Mouse (Mus musculus): ENCODE measurements at regions not wholly inside any gene's neighbourhood (a gene's known extent, or its start where the extent isn't known, plus 50 kb on each side); places are given as distances from the start of the nearest gene placed in this dataset.
A peak's percentile ranks its signal among the peaks of the same experiment; 100 is the strongest.

- H3K27me3 ChIP-seq (ENCODE audit: control insufficient read depth, insufficient read depth, low read length): no peaks in the 10 kb centered on the region
- H3K4me2 ChIP-seq (replicated peaks; ENCODE audit: low read depth, low read length): no peak overlapping the region
- H3K36me3 ChIP-seq (ENCODE audit: control insufficient read depth, insufficient read depth, low read length): no peaks in the 10 kb centered on the region
- no peak overlapping the region for H3K9ac ChIP-seq (ENCODE audit: low read depth, low read length)
- H3K4me3 ChIP-seq (ENCODE audit: low read length): no peak overlapping the region
- no peak overlapping the region for H3K27ac ChIP-seq (ENCODE audit: low read depth, low read length)
- ATAC-seq (ENCODE audit: low FRiP score, low TSS enrichment): 0 out of 2 replicates have a peak, but pooled peaks have one; percentile 49
- no peaks in the 10 kb centered on the region for H3K9me3 ChIP-seq (ENCODE audit: control insufficient read depth, low read length)
- no peaks in the 10 kb centered on the region for H3K4me1 ChIP-seq (ENCODE audit: control insufficient read depth, insufficient read depth, low read length)
- WGBS: 88% methylated on average over 11 of the region's 11 CpGs
Observed at GRCm38 (mm10) chr6:24384193-24384888, 130.5 kb downstream of the Iqub start.

- no peak for ATAC-seq (ENCODE audit: low FRiP score, low TSS enrichment)
- Histone ChIP-seq H3K9me3 (ENCODE audit: control insufficient read depth, low read length) (no peaks in the 10 kb centered on the region), H3K27me3 (ENCODE audit: control insufficient read depth, insufficient read depth, low read length) (no peaks in the 10 kb centered on the region), H3K9ac (ENCODE audit: low read depth, low read length) (no peak overlapping the region), H3K36me3 (ENCODE audit: control insufficient read depth, insufficient read depth, low read length) (no peaks in the 10 kb centered on the region), H3K4me1 (ENCODE audit: control insufficient read depth, insufficient read depth, low read length) (no peaks in the 10 kb centered on the region), H3K4me2 (replicated peaks; ENCODE audit: low read depth, low read length) (no peak overlapping the region), H3K4me3 (ENCODE audit: low read length) (no peak overlapping the region), H3K27ac (ENCODE audit: low read depth, low read length) (no peak overlapping the region)
- 40% methylated on average over 2 of the region's 2 CpGs for WGBS
Observed at GRCm38 (mm10) chr6:24379859-24380258, 135.0 kb downstream of the Iqub start.

GRCm38 (mm10) chr6:24376728-24377127 lies 138.1 kb downstream of the Iqub start:
- Histone ChIP-seq H3K4me2 (replicated peaks; ENCODE audit: low read depth, low read length) (no peak overlapping the region), H3K27ac (ENCODE audit: low read depth, low read length) (no peak overlapping the region), H3K36me3 (ENCODE audit: control insufficient read depth, insufficient read depth, low read length) (no peaks in the 10 kb centered on the region), H3K27me3 (ENCODE audit: control insufficient read depth, insufficient read depth, low read length) (no peaks in the 10 kb centered on the region), H3K9me3 (ENCODE audit: control insufficient read depth, low read length) (no peaks in the 10 kb centered on the region), H3K4me1 (ENCODE audit: control insufficient read depth, insufficient read depth, low read length) (no peaks in the 10 kb centered on the region; the same call in 1 of the 2 replicates), H3K9ac (ENCODE audit: low read depth, low read length) (no peak overlapping the region), H3K4me3 (ENCODE audit: low read length) (no peak overlapping the region)
- 91% methylated on average over 4 of the region's 4 CpGs for WGBS
- no peak for ATAC-seq (ENCODE audit: low FRiP score, low TSS enrichment)

- H3K27me3 ChIP-seq (ENCODE audit: control insufficient read depth, insufficient read depth, low read length): no peaks in the 10 kb centered on the region
- no peaks in the 10 kb centered on the region for H3K9me3 ChIP-seq (ENCODE audit: control insufficient read depth, low read length)
- 84% methylated on average over 6 of the region's 6 CpGs for WGBS
- H3K4me3 ChIP-seq (ENCODE audit: low read length): no peak overlapping the region
- no peak overlapping the region for H3K27ac ChIP-seq (ENCODE audit: low read depth, low read length)
- no peaks in the 10 kb centered on the region; the same call in 1 of the 2 replicates for H3K4me1 ChIP-seq (ENCODE audit: control insufficient read depth, insufficient read depth, low read length)
- H3K36me3 ChIP-seq (ENCODE audit: control insufficient read depth, insufficient read depth, low read length): no peaks in the 10 kb centered on the region
- no peak overlapping the region for H3K4me2 ChIP-seq (replicated peaks; ENCODE audit: low read depth, low read length)
- ATAC-seq (ENCODE audit: low FRiP score, low TSS enrichment): no peak
- no peak overlapping the region for H3K9ac ChIP-seq (ENCODE audit: low read depth, low read length)
Observed at GRCm38 (mm10) chr6:24373161-24373560, 141.7 kb downstream of the Iqub start.

GRCm38 (mm10) chr6:24371680-24372079 lies 143.2 kb downstream of the Iqub start:
- H3K4me3 ChIP-seq (ENCODE audit: low read length): no peak overlapping the region
- no peak overlapping the region for H3K4me2 ChIP-seq (replicated peaks; ENCODE audit: low read depth, low read length)
- H3K9ac ChIP-seq (ENCODE audit: low read depth, low read length): no peak overlapping the region
- no peak for ATAC-seq (ENCODE audit: low FRiP score, low TSS enrichment)
- WGBS: 63% methylated on average over 1 of the region's 1 CpGs
- no peak overlapping the region for H3K27ac ChIP-seq (ENCODE audit: low read depth, low read length)
- H3K27me3 ChIP-seq (ENCODE audit: control insufficient read depth, insufficient read depth, low read length): no peaks in the 10 kb centered on the region
- H3K36me3 ChIP-seq (ENCODE audit: control insufficient read depth, insufficient read depth, low read length): no peaks in the 10 kb centered on the region
- H3K4me1 ChIP-seq (ENCODE audit: control insufficient read depth, insufficient read depth, low read length): no peaks in the 10 kb centered on the region; the same call in 1 of the 2 replicates
- H3K9me3 ChIP-seq (ENCODE audit: control insufficient read depth, low read length): no peaks in the 10 kb centered on the region

- H3K9ac ChIP-seq (ENCODE audit: low read depth, low read length): no peak overlapping the region
- no peak overlapping the region for H3K4me3 ChIP-seq (ENCODE audit: low read length)
- WGBS: 19% methylated on average over 5 of the region's 5 CpGs
- ATAC-seq (ENCODE audit: low FRiP score, low TSS enrichment): peak; percentile 72; the same call in 1 of the 2 replicates
- H3K27ac ChIP-seq (ENCODE audit: low read depth, low read length): no peak overlapping the region
- H3K9me3 ChIP-seq (ENCODE audit: control insufficient read depth, low read length): no peaks in the 10 kb centered on the region
- H3K4me2 ChIP-seq (replicated peaks; ENCODE audit: low read depth, low read length): no peak overlapping the region
- H3K27me3 ChIP-seq (ENCODE audit: control insufficient read depth, insufficient read depth, low read length): no peaks in the 10 kb centered on the region
- H3K4me1 ChIP-seq (ENCODE audit: control insufficient read depth, insufficient read depth, low read length): peaks cover 5% of the 10 kb centered on the region; the same call in 1 of the 2 replicates
- H3K36me3 ChIP-seq (ENCODE audit: control insufficient read depth, insufficient read depth, low read length): no peaks in the 10 kb centered on the region
Observed at GRCm38 (mm10) chr6:24350882-24351281, 164.0 kb downstream of the Iqub start.

GRCm38 (mm10) chr6:24348481-24349062 lies 166.3 kb downstream of the Iqub start:
- Histone ChIP-seq H3K9me3 (ENCODE audit: control insufficient read depth, low read length) (no peaks in the 10 kb centered on the region), H3K36me3 (ENCODE audit: control insufficient read depth, insufficient read depth, low read length) (no peaks in the 10 kb centered on the region), H3K4me3 (ENCODE audit: low read length) (no peak overlapping the region), H3K4me1 (ENCODE audit: control insufficient read depth, insufficient read depth, low read length) (peaks cover 5% of the 10 kb centered on the region; the same call in 1 of the 2 replicates), H3K27ac (ENCODE audit: low read depth, low read length) (peak overlapping the region; percentile 34), H3K27me3 (ENCODE audit: control insufficient read depth, insufficient read depth, low read length) (no peaks in the 10 kb centered on the region), H3K9ac (ENCODE audit: low read depth, low read length) (no peak overlapping the region), H3K4me2 (replicated peaks; ENCODE audit: low read depth, low read length) (peak overlapping the region; percentile 21)
- no peak for ATAC-seq (ENCODE audit: low FRiP score, low TSS enrichment)
- WGBS: 36% methylated on average over 8 of the region's 8 CpGs

- H3K27me3 ChIP-seq (ENCODE audit: control insufficient read depth, insufficient read depth, low read length): no peaks in the 10 kb centered on the region
- peak overlapping the region; percentile 34; the same call in 1 of the 2 replicates for H3K27ac ChIP-seq (ENCODE audit: low read depth, low read length)
- no peaks in the 10 kb centered on the region for H3K36me3 ChIP-seq (ENCODE audit: control insufficient read depth, insufficient read depth, low read length)
- peaks cover 5% of the 10 kb centered on the region; the same call in 1 of the 2 replicates for H3K4me1 ChIP-seq (ENCODE audit: control insufficient read depth, insufficient read depth, low read length)
- H3K9ac ChIP-seq (ENCODE audit: low read depth, low read length): no peak overlapping the region
- peak; percentile 90 for ATAC-seq (ENCODE audit: low FRiP score, low TSS enrichment)
- peak overlapping the region; percentile 21 for H3K4me2 ChIP-seq (replicated peaks; ENCODE audit: low read depth, low read length)
- 18% methylated on average over 13 of the region's 13 CpGs for WGBS
- no peak overlapping the region for H3K4me3 ChIP-seq (ENCODE audit: low read length)
- no peaks in the 10 kb centered on the region for H3K9me3 ChIP-seq (ENCODE audit: control insufficient read depth, low read length)
Observed at GRCm38 (mm10) chr6:24347745-24348480, 167.0 kb downstream of the Iqub start.

GRCm38 (mm10) chr6:24342471-24342870 lies 172.4 kb downstream of the Iqub start:
- H3K4me2 ChIP-seq (replicated peaks; ENCODE audit: low read depth, low read length): no peak overlapping the region
- no peak for ATAC-seq (ENCODE audit: low FRiP score, low TSS enrichment)
- no peak overlapping the region for H3K4me3 ChIP-seq (ENCODE audit: low read length)
- H3K27ac ChIP-seq (ENCODE audit: low read depth, low read length): no peak overlapping the region
- H3K9me3 ChIP-seq (ENCODE audit: control insufficient read depth, low read length): no peaks in the 10 kb centered on the region
- H3K27me3 ChIP-seq (ENCODE audit: control insufficient read depth, insufficient read depth, low read length): no peaks in the 10 kb centered on the region
- no peaks in the 10 kb centered on the region for H3K4me1 ChIP-seq (ENCODE audit: control insufficient read depth, insufficient read depth, low read length)
- no peaks in the 10 kb centered on the region for H3K36me3 ChIP-seq (ENCODE audit: control insufficient read depth, insufficient read depth, low read length)
- no peak overlapping the region for H3K9ac ChIP-seq (ENCODE audit: low read depth, low read length)

Data from kidney, embryonic 14.5 days (tissue).